Mouse (Mus musculus) heart, postnatal 0 days (tissue): ENCODE measurements at regions not wholly inside any gene's neighbourhood (a gene's known extent, or its start where the extent isn't known, plus 50 kb on each side); places are given as distances from the start of the nearest gene placed in this dataset.

Experiments
- CTCF ChIP-seq: IDR thresholded peaks from 2 replicates; pipeline ENCODE4 v1.5.1; 2016; ENCODE audit warnings: antibody characterized with exemption, control low read depth, low read depth
- EP300 ChIP-seq: IDR thresholded peaks from 2 replicates; pipeline ENCODE4 v1.6.1; 2016; ENCODE audit warnings: antibody characterized with exemption, low read depth

DNA sequence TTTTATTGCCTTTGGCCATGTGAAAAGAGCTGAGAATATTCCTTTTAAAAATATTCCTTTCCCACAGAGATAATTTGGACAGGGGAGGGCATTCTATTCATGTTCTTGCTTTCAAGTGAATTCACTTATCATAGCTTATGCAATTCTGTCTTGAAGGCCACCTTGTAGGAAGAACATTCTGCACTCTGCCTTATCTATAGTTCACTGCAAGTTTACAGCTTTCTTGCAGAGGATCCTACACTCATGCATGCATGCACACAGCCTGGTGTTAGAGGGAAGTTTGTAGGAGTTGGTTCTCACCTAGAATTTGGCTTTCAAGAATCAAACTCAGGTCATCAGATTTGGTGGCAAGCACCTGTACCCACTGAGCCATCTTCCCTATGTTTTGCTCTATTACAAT, 67.4 kb downstream of the Ccdc71l start:
- TF ChIP-seq CTCF: no peak
- TF ChIP-seq EP300: no peak
